Mouse (Mus musculus) MEL (cell line): ENCODE data around the gene Spag17.

Experiments used
- CTCF ChIP-seq, 3 experiments: IDR thresholded peaks in 2 of 3; conservative IDR thresholded peaks in 1 of 3; 2 replicates each; pipeline ENCODE4 v1.5.1; 2011 to 2012; ENCODE audit warnings: low read length in 3 of 3, low read depth in 2 of 3, mild to moderate bottlenecking in 2 of 3, improper control_type of control experiment in 1 of 3, inconsistent platforms in 1 of 3, mixed read lengths in 1 of 3, moderate library complexity in 1 of 3; ENCODE audit not compliant: control insufficient read depth in 1 of 3, insufficient read depth in 1 of 3, poor library complexity in 1 of 3, severe bottlenecking in 1 of 3
- POLR2A ChIP-seq, 2 experiments: IDR thresholded peaks; 2 replicates each; pipeline ENCODE4 v1.6.1; 2011 to 2012; ENCODE audit warnings: low read length in 2 of 2, mild to moderate bottlenecking in 2 of 2, control low read depth in 1 of 2, improper control_type of control experiment in 1 of 2, low read depth in 1 of 2, moderate library complexity in 1 of 2; ENCODE audit not compliant: control insufficient read depth in 1 of 2, insufficient read depth in 1 of 2, poor library complexity in 1 of 2
- USF2 ChIP-seq, 2 experiments: IDR thresholded peaks; 2 replicates each; pipeline ENCODE4 v1.6.1; 2011 to 2012; ENCODE audit warnings: improper control_type of control experiment in 2 of 2, low read length in 2 of 2, borderline replicate concordance in 1 of 2, inconsistent platforms in 1 of 2, low read depth in 1 of 2, mild to moderate bottlenecking in 1 of 2; ENCODE audit not compliant: insufficient read depth in 1 of 2

- TF ChIP-seq POLR2A (IDR thresholded peaks at IDR 0.05; ENCODE audit: control insufficient read depth in 1 of 2, insufficient read depth in 1 of 2, low read depth in 1 of 2, low read length in 2 of 2, poor library complexity in 1 of 2) (no peak), USF2 (IDR thresholded peaks at IDR 0.05; ENCODE audit: borderline replicate concordance in 1 of 2, insufficient read depth in 1 of 2, low read depth in 1 of 2, low read length in 2 of 2) (no peak), CTCF (IDR thresholded peaks at IDR 0.05 in 2 of 3, conservative IDR thresholded peaks at IDR 0.05 in 1 of 3; ENCODE audit: control insufficient read depth in 1 of 3, insufficient read depth in 1 of 3, low read depth in 2 of 3, low read length in 3 of 3, poor library complexity in 1 of 3, severe bottlenecking in 1 of 3) (no peak)
Observed at GRCm38 (mm10) chr3:99854595-99854994, 30.6 kb upstream of the Spag17 start.
